Mouse (Mus musculus) bone marrow macrophage, adult 2 months (primary cell): ENCODE data around the gene Etv5.

Source experiments
- CTCF ChIP-seq: IDR thresholded peaks from 2 replicates; pipeline ENCODE4 v1.5.1; 2012; ENCODE audit warnings: low read depth, mild to moderate bottlenecking, low read length, moderate library complexity
- POLR2A ChIP-seq: IDR thresholded peaks from 2 replicates; pipeline ENCODE4 v1.6.1; 2012; ENCODE audit warnings: mild to moderate bottlenecking, low read depth, low read length, borderline replicate concordance

DNA sequence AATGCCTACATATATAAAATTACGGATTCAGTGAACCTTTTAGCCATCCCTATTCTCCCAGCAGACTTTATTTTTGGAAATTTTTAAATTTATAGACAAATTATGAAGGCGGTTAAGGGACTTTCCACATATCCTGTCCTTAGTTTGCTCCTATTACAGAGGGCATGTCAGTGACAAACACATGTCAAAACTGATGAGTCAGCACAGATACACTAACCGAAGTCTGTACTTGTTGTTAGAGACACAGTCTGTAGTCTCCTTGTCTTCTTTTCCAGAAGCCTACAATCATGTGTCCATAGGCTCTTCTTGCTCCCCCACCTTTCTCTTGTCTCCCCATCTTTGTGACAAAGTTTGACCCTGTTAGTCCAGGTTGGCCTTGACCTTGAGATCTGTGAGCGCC is 88.3 kb downstream of the Etv5 start:
- TF ChIP-seq CTCF (no peak), POLR2A (no peak)
